Mouse (Mus musculus) MEL (cell line): Measurements from ENCODE around the gene Ldhc.
"Not testable (repeated sequence)": the region's sequence is repeated elsewhere in the genome, so short reads cannot be mapped to it uniquely, and the experiment has no call there.

Experiments
- CTCF ChIP-seq, 3 experiments: IDR thresholded peaks in 2 of 3; conservative IDR thresholded peaks in 1 of 3; 2 replicates each; pipeline ENCODE4 v1.5.1; 2011 to 2012; ENCODE audit warnings: low read length in 3 of 3, low read depth in 2 of 3, mild to moderate bottlenecking in 2 of 3, improper control_type of control experiment in 1 of 3, inconsistent platforms in 1 of 3, mixed read lengths in 1 of 3, moderate library complexity in 1 of 3; ENCODE audit not compliant: control insufficient read depth in 1 of 3, insufficient read depth in 1 of 3, poor library complexity in 1 of 3, severe bottlenecking in 1 of 3
- ELF1 ChIP-seq: IDR thresholded peaks from 2 replicates; pipeline ENCODE4 v1.6.1; 2014; ENCODE audit warnings: low read depth, mild to moderate bottlenecking, inconsistent platforms, low read length, improper control_type of control experiment, moderate library complexity
- MAX ChIP-seq: IDR thresholded peaks from 2 replicates; pipeline ENCODE4 v1.6.1; 2011; ENCODE audit warnings: low read length, improper control_type of control experiment
- MXI1 ChIP-seq: IDR thresholded peaks from 2 replicates; pipeline ENCODE4 v1.6.1; 2011; ENCODE audit warnings: mild to moderate bottlenecking, low read depth, low read length, improper control_type of control experiment
- POLR2A ChIP-seq, 2 experiments: IDR thresholded peaks; 2 replicates each; pipeline ENCODE4 v1.6.1; 2011 to 2012; ENCODE audit warnings: low read length in 2 of 2, mild to moderate bottlenecking in 2 of 2, control low read depth in 1 of 2, improper control_type of control experiment in 1 of 2, low read depth in 1 of 2, moderate library complexity in 1 of 2; ENCODE audit not compliant: control insufficient read depth in 1 of 2, insufficient read depth in 1 of 2, poor library complexity in 1 of 2
- SMC3 ChIP-seq: IDR thresholded peaks from 2 replicates; pipeline ENCODE4 v1.6.1; 2011; ENCODE audit warnings: low read depth, low read length, improper control_type of control experiment
- TAL1 ChIP-seq: IDR thresholded peaks from 2 replicates; pipeline ENCODE4 v1.6.1; 2012; ENCODE audit warnings: mild to moderate bottlenecking, inconsistent platforms, low read length, moderate library complexity, mixed read lengths
- TBP ChIP-seq: IDR thresholded peaks from 2 replicates; pipeline ENCODE4 v1.8.0; 2011; ENCODE audit warnings: low read depth, low read length, improper control_type of control experiment
- ZKSCAN1 ChIP-seq: IDR thresholded peaks from 2 replicates; pipeline ENCODE4 v1.6.1; 2012; ENCODE audit warnings: low read depth, mild to moderate bottlenecking, inconsistent platforms, low read length, improper control_type of control experiment, moderate library complexity

DNA sequence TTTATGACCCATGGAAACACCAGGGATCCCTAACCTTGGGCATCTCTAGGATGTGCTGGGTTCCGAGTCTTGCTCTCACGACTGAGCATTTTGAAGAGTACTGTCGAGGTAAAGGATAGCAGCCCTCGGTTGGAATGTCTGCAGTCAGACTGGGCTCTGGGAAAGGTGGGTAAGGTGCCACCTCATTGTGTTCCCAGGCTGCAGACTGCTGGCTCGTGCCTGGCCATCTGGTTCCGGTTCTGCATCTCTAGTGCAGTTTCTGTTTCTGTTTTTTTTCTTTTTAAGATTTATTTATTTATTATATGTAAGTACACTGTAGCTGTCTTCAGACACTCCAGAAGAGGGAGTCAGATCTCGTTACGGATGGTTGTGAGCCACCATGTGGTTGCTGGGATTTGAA is 20.9 kb downstream of the Ldhc start:
- TF ChIP-seq CTCF (IDR thresholded peaks at IDR 0.05 in 2 of 3, conservative IDR thresholded peaks at IDR 0.05 in 1 of 3; ENCODE audit: control insufficient read depth in 1 of 3, insufficient read depth in 1 of 3, low read depth in 2 of 3, low read length in 3 of 3, poor library complexity in 1 of 3, severe bottlenecking in 1 of 3); TBP; MXI1; POLR2A (IDR thresholded peaks at IDR 0.05; ENCODE audit: control insufficient read depth in 1 of 2, insufficient read depth in 1 of 2, low read depth in 1 of 2, low read length in 2 of 2, poor library complexity in 1 of 2); ELF1; SMC3; ZKSCAN1; TAL1; MAX: not testable (repeated sequence)
